Mouse (Mus musculus) spleen, adult 2 months (tissue): ENCODE data around the gene 2410004B18Rik.

Experiments
- CTCF ChIP-seq: fragments of 200-500 bp; IDR thresholded peaks from 2 replicates; pipeline ENCODE4 v1.5.1; 2011; ENCODE audit warnings: mild to moderate bottlenecking, inconsistent platforms; ENCODE audit not compliant: insufficient read depth, insufficient read length, insufficient replicate concordance; ENCODE audit errors: extremely low read depth
- POLR2A ChIP-seq: fragments of 200-500 bp; IDR thresholded peaks from 2 replicates; pipeline ENCODE4 v1.6.1; 2011; ENCODE audit warnings: low read depth, low read length, inconsistent platforms

- TF ChIP-seq CTCF (no peak), POLR2A (no peak)
These were observed 8.8 kb downstream of the 2410004B18Rik start for GRCm38 (mm10) chr3:145946654-145947053.
